Mouse (Mus musculus): Measurements from ENCODE around the gene Hist1h2ah. TPM values are rescaled to one million over a fixed set of nuclear protein-coding genes. Genes with fewer than 3 reads are reported as not detected.

Hist1h2ah gene
- polyA plus RNA-seq, 1 experiment: 2.2 TPM

GRCm38 (mm10) chr13:22008707-22009106, 26.7 kb downstream of the Hist1h2ah start:
- H3K36me3 ChIP-seq (ENCODE audit: control insufficient read depth, insufficient read depth): no peaks in the 10 kb centered on the region
- no peaks in the 10 kb centered on the region for H3K79me2 ChIP-seq (ENCODE audit: control insufficient read depth, insufficient read depth)
- H3K27me3 ChIP-seq (ENCODE audit: control insufficient read depth, insufficient read depth, insufficient read length): peaks cover 22% of the 10 kb centered on the region
- TF ChIP-seq TCF12 (IDR thresholded peaks at IDR 0.05; ENCODE audit: insufficient read depth, poor library complexity, severe bottlenecking): no peak
- TF ChIP-seq POLR2AphosphoS2 (IDR thresholded peaks at IDR 0.05; ENCODE audit: insufficient read length, low read depth): no peak
- no peak for TF ChIP-seq MAX (IDR thresholded peaks at IDR 0.05; ENCODE audit: low read depth)
- TF ChIP-seq MYOG (IDR thresholded peaks at IDR 0.05; ENCODE audit: control insufficient read depth in 1 of 3, insufficient read depth in 1 of 3, insufficient read length in 2 of 3, low read depth in 2 of 3): no peak
- TF ChIP-seq REST (IDR thresholded peaks at IDR 0.05; ENCODE audit: insufficient read depth, insufficient read length): no peak
- TF ChIP-seq E2F4 (IDR thresholded peaks at IDR 0.05; ENCODE audit: insufficient read depth): no peak
- no peak for TF ChIP-seq USF1 (IDR thresholded peaks at IDR 0.05; ENCODE audit: low read depth)
- no peak for TF ChIP-seq TCF3 (IDR thresholded peaks at IDR 0.05; ENCODE audit: insufficient read length, low read depth)
- no peak for TF ChIP-seq CEBPB (IDR thresholded peaks at IDR 0.05; ENCODE audit: insufficient read depth, poor library complexity, severe bottlenecking)
- no peak for TF ChIP-seq SRF (IDR thresholded peaks at IDR 0.05; ENCODE audit: control insufficient read depth, insufficient read length, low read depth)
- TF ChIP-seq MYOD1 (IDR thresholded peaks at IDR 0.05; ENCODE audit: control insufficient read depth in 1 of 3, insufficient read length in 2 of 3, low read depth in 2 of 3): no peak
- no peak overlapping the region for H3K4me3 ChIP-seq
- no peak overlapping the region for H3K4me2 ChIP-seq (ENCODE audit: low read depth)
- H3ac ChIP-seq (ENCODE audit: control insufficient read depth, insufficient read length): no peak overlapping the region

GRCm38 (mm10) chr13:22007872-22008271, 27.5 kb downstream of the Hist1h2ah start:
- Histone ChIP-seq H3K4me3 (no peak overlapping the region), H3K79me2 (ENCODE audit: control insufficient read depth, insufficient read depth) (no peaks in the 10 kb centered on the region), H3K4me2 (ENCODE audit: low read depth) (no peak overlapping the region), H3K27me3 (ENCODE audit: control insufficient read depth, insufficient read depth, insufficient read length) (peaks cover 22% of the 10 kb centered on the region), H3K36me3 (ENCODE audit: control insufficient read depth, insufficient read depth) (no peaks in the 10 kb centered on the region), H3ac (ENCODE audit: control insufficient read depth, insufficient read length) (no peak overlapping the region)
- TF ChIP-seq MAX (IDR thresholded peaks at IDR 0.05; ENCODE audit: low read depth): no peak
- no peak for TF ChIP-seq TCF12 (IDR thresholded peaks at IDR 0.05; ENCODE audit: insufficient read depth, poor library complexity, severe bottlenecking)
- TF ChIP-seq CEBPB (IDR thresholded peaks at IDR 0.05; ENCODE audit: insufficient read depth, poor library complexity, severe bottlenecking): no peak
- no peak for TF ChIP-seq USF1 (IDR thresholded peaks at IDR 0.05; ENCODE audit: low read depth)
- no peak for TF ChIP-seq TCF3 (IDR thresholded peaks at IDR 0.05; ENCODE audit: insufficient read length, low read depth)
- TF ChIP-seq MYOD1 (IDR thresholded peaks at IDR 0.05; ENCODE audit: control insufficient read depth in 1 of 3, insufficient read length in 2 of 3, low read depth in 2 of 3): no peak
- TF ChIP-seq E2F4 (IDR thresholded peaks at IDR 0.05; ENCODE audit: insufficient read depth): no peak
- TF ChIP-seq REST (IDR thresholded peaks at IDR 0.05; ENCODE audit: insufficient read depth, insufficient read length): no peak
- no peak for TF ChIP-seq MYOG (IDR thresholded peaks at IDR 0.05; ENCODE audit: control insufficient read depth in 1 of 3, insufficient read depth in 1 of 3, insufficient read length in 2 of 3, low read depth in 2 of 3)
- no peak for TF ChIP-seq POLR2AphosphoS2 (IDR thresholded peaks at IDR 0.05; ENCODE audit: insufficient read length, low read depth)
- no peak for TF ChIP-seq SRF (IDR thresholded peaks at IDR 0.05; ENCODE audit: control insufficient read depth, insufficient read length, low read depth)
- TF ChIP-seq POLR2A (IDR thresholded peaks at IDR 0.05; ENCODE audit: insufficient read length, low read depth): no peak

DNA sequence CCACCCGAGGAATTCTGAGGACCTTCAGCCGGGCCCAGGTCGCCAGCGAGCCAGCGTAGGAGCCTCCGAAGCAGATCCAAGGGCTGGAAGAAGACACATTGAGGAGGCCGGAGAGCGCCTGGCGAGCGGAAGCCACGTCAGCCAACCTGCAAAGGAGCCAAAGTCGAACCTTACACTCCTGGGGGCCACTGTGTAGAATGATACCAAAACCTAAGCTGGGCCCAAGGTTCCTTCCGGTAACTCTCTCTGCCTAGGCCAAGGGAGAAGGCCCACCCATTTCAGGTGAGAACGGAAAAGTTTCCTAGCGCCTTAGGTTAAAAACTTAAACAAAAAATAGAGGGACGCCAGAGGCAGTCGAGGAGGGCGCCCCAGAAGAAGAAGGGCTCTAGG, 28.3 kb downstream of the Hist1h2ah start:
- Histone ChIP-seq H3K4me3 (peak overlapping the region; percentile 34), H3K27me3 (ENCODE audit: control insufficient read depth, insufficient read depth, insufficient read length) (peaks cover 22% of the 10 kb centered on the region), H3K36me3 (ENCODE audit: control insufficient read depth, insufficient read depth) (no peaks in the 10 kb centered on the region), H3K79me2 (ENCODE audit: control insufficient read depth, insufficient read depth) (no peaks in the 10 kb centered on the region), H3ac (ENCODE audit: control insufficient read depth, insufficient read length) (no peak overlapping the region), H3K4me2 (ENCODE audit: low read depth) (no peak overlapping the region)
- TF ChIP-seq MYOD1 (IDR thresholded peaks at IDR 0.05; ENCODE audit: control insufficient read depth in 1 of 3, insufficient read length in 2 of 3, low read depth in 2 of 3): no peak
- TF ChIP-seq MYOG (IDR thresholded peaks at IDR 0.05; ENCODE audit: control insufficient read depth in 1 of 3, insufficient read depth in 1 of 3, insufficient read length in 2 of 3, low read depth in 2 of 3): no peak
- TF ChIP-seq POLR2AphosphoS2 (IDR thresholded peaks at IDR 0.05; ENCODE audit: insufficient read length, low read depth): no peak
- TF ChIP-seq POLR2A (IDR thresholded peaks at IDR 0.05; ENCODE audit: insufficient read length, low read depth): no peak
- no peak for TF ChIP-seq SRF (IDR thresholded peaks at IDR 0.05; ENCODE audit: control insufficient read depth, insufficient read length, low read depth)
- no peak for TF ChIP-seq TCF3 (IDR thresholded peaks at IDR 0.05; ENCODE audit: insufficient read length, low read depth)
- TF ChIP-seq REST (IDR thresholded peaks at IDR 0.05; ENCODE audit: insufficient read depth, insufficient read length): no peak
- TF ChIP-seq MAX (IDR thresholded peaks at IDR 0.05; ENCODE audit: low read depth): no peak
- no peak for TF ChIP-seq USF1 (IDR thresholded peaks at IDR 0.05; ENCODE audit: low read depth)
- TF ChIP-seq TCF12 (IDR thresholded peaks at IDR 0.05; ENCODE audit: insufficient read depth, poor library complexity, severe bottlenecking): no peak
- TF ChIP-seq E2F4 (IDR thresholded peaks at IDR 0.05; ENCODE audit: insufficient read depth): no peak

- H3K36me3 ChIP-seq (ENCODE audit: control insufficient read depth, insufficient read depth): no peaks in the 10 kb centered on the region
- peak overlapping the region; percentile 97 for H3K4me2 ChIP-seq (ENCODE audit: low read depth)
- H3ac ChIP-seq (ENCODE audit: control insufficient read depth, insufficient read length): peak overlapping the region; percentile 3
- peak overlapping the region; percentile 34 for H3K4me3 ChIP-seq
- H3K27me3 ChIP-seq (ENCODE audit: control insufficient read depth, insufficient read depth, insufficient read length): peaks cover 22% of the 10 kb centered on the region
- TF ChIP-seq TCF12 (IDR thresholded peaks at IDR 0.05; ENCODE audit: insufficient read depth, poor library complexity, severe bottlenecking): no peak
- H3K79me2 ChIP-seq (ENCODE audit: control insufficient read depth, insufficient read depth): no peaks in the 10 kb centered on the region
These were observed 28.8 kb downstream of the Hist1h2ah start for GRCm38 (mm10) chr13:22006334-22007120.
